Mouse (Mus musculus) forebrain, embryonic 11.5 days (tissue): ENCODE measurements around the gene Ldlr. TPM values are rescaled to one million over a fixed set of nuclear protein-coding genes. Genes with fewer than 3 reads are reported as not detected.

Experiments used
- ATAC-seq: fragments of 200-750 bp; cut with Nextera tagmentation; replicated peaks from 2 replicates; pipeline ENCODE4 v1.8.0; 2017; ENCODE audit warnings: moderate TSS enrichment; ENCODE audit not compliant: low FRiP score
- DNase-seq: peaks from one replicate; pipeline ENCODE4 v3.0.0-alpha.2; 2017; ENCODE audit warnings: low spot score
- H3K27ac ChIP-seq: fragments of 300-500 bp; sonication (generic); 2 replicates; pipeline ENCODE4 v1.5.1; 2014; ENCODE audit warnings: low read depth, low read length
- H3K27me3 ChIP-seq: fragments of 300-500 bp; sonication (generic); 2 replicates; pipeline ENCODE4 v1.6.1; 2014; ENCODE audit warnings: mild to moderate bottlenecking, low read length, mixed read lengths; ENCODE audit not compliant: control insufficient read depth, insufficient read depth
- H3K36me3 ChIP-seq: fragments of 300-500 bp; sonication (generic); 2 replicates; pipeline ENCODE4 v1.6.1; 2014; ENCODE audit warnings: mild to moderate bottlenecking, low read length, moderate library complexity, mixed read lengths; ENCODE audit not compliant: control insufficient read depth, insufficient read depth
- H3K4me1 ChIP-seq: fragments of 300-500 bp; sonication (generic); replicated peaks from 2 replicates; pipeline ENCODE4 v1.6.1; 2014; ENCODE audit warnings: low read length, mixed read lengths; ENCODE audit not compliant: control insufficient read depth, insufficient read depth
- H3K4me2 ChIP-seq: fragments of 300-500 bp; sonication (generic); 2 replicates; pipeline ENCODE4 v1.6.1; 2014; ENCODE audit warnings: low read depth, mild to moderate bottlenecking, low read length, moderate library complexity, mixed read lengths; ENCODE audit not compliant: severe bottlenecking
- H3K4me3 ChIP-seq: fragments of 300-500 bp; sonication (generic); 2 replicates; pipeline ENCODE4 v1.5.1; 2014; ENCODE audit warnings: low read depth, low read length
- H3K9ac ChIP-seq: fragments of 300-500 bp; sonication (generic); 2 replicates; pipeline ENCODE4 v1.6.1; 2014; ENCODE audit warnings: low read length
- H3K9me3 ChIP-seq: fragments of 300-500 bp; sonication (generic); 2 replicates; pipeline ENCODE4 v1.6.1; 2016; ENCODE audit warnings: low read length, mixed read lengths; ENCODE audit not compliant: control insufficient read depth
- WGBS: fragments of 180-500 bp; shearing (Covaris S2); extraction: QIAGEN DNeasy Blood & Tissue Kit; methylation state at CpG from one replicate; pipeline ENCODE4 v1.1.7; 2014; 5-methylcytosine and 5-hydroxymethylcytosine counted together
- polyA plus RNA-seq: library from polyadenylated mRNA; unstranded; fragments of >200 nt; fragmentation: Nextera tagmentation; extraction: Ambion mirVana; gene quantifications from 2 replicates; pipeline ENCODE4 v1.2.1, GENCODE M21; 2014

Gene Ldlr
- polyA plus RNA-seq, 1 experiment from 2014 or later = 23.7 TPM

DNA sequence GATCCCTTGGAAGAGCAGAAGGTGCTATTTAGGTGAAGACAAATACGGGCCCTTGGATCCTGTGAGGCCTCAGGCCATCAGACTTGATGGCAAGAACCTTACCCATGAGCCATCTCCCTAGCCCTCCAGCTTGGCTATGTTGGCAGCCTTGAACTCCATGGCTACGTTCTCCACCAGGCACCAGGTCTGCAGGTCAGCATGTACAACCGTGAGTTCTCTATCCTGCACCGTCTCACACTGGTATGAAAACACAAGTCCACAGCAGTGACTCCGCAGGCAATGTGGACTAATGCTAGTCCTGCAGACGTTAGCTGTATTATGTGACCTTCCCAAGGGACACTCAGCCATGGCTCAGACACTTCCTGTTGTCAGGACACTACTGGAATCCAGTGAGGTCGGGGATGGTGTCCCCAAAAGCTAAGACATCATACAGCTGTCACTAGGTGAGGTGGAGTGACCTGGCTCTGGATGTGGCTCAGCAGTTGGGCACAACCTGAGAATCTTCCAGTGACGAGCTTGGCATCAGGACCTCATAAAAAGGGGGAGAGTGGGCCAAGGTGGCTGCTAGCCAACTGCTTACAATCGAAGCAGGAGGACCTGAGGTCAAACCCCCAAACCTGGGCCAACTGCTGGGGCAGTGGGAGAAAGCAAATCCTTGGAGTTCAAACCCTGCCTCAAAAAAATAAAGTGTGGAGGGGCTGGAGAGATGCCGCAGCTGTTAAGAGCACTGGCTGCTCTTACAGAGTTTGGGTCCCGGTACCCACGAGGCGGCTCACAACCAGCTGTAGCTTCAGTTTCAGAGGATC is 31.4 kb downstream of the Ldlr start:
- WGBS = 90% methylated on average over 13 of the region's 13 CpGs
- H3K9ac ChIP-seq = no peak overlapping the region
- peaks cover 2% of the 10 kb centered on the region; the same call in 1 of the 2 replicates for H3K36me3 ChIP-seq
- no peak for DNase-seq
- ATAC-seq = no peak
- no peak overlapping the region for H3K4me3 ChIP-seq
- H3K27ac ChIP-seq = no peak overlapping the region
- peaks cover 5% of the 10 kb centered on the region; the same call in 1 of the 2 replicates for H3K4me1 ChIP-seq
- H3K27me3 ChIP-seq = no peaks in the 10 kb centered on the region
- H3K9me3 ChIP-seq = no peaks in the 10 kb centered on the region
- H3K4me2 ChIP-seq = no peak overlapping the region

GRCm38 (mm10) chr9:21758576-21759529 is 35.6 kb downstream of the Ldlr start:
- H3K9me3 ChIP-seq = no peaks in the 10 kb centered on the region
- H3K27me3 ChIP-seq = no peaks in the 10 kb centered on the region
- ATAC-seq (no peak), DNase-seq (no peak)
- 66% methylated on average over 14 of the region's 14 CpGs for WGBS
- peak overlapping the region; percentile 81 for H3K4me3 ChIP-seq
- H3K36me3 ChIP-seq = peaks cover 2% of the 10 kb centered on the region; the same call in 1 of the 2 replicates
- peaks cover 5% of the 10 kb centered on the region; the same call in 1 of the 2 replicates for H3K4me1 ChIP-seq
- H3K9ac ChIP-seq = peak overlapping the region; percentile 91; the same call in 1 of the 2 replicates
- peak overlapping the region; percentile 71 for H3K4me2 ChIP-seq
- no peak overlapping the region for H3K27ac ChIP-seq

GRCm38 (mm10) chr9:21759718-21760117 is 36.4 kb downstream of the Ldlr start:
- no peak for DNase-seq
- H3K36me3 ChIP-seq = no peaks in the 10 kb centered on the region
- H3K27me3 ChIP-seq = no peaks in the 10 kb centered on the region
- peak overlapping the region; percentile 81 for H3K4me3 ChIP-seq
- peak overlapping the region; percentile 91 for H3K9ac ChIP-seq
- no peak for ATAC-seq
- peak overlapping the region; percentile 71 for H3K4me2 ChIP-seq
- H3K27ac ChIP-seq = peak overlapping the region; percentile 66; the same call in 1 of the 2 replicates
- under 1% methylated on average over 20 of the region's 20 CpGs for WGBS
- no peaks in the 10 kb centered on the region for H3K9me3 ChIP-seq
- peaks cover 5% of the 10 kb centered on the region; the same call in 1 of the 2 replicates for H3K4me1 ChIP-seq

DNA sequence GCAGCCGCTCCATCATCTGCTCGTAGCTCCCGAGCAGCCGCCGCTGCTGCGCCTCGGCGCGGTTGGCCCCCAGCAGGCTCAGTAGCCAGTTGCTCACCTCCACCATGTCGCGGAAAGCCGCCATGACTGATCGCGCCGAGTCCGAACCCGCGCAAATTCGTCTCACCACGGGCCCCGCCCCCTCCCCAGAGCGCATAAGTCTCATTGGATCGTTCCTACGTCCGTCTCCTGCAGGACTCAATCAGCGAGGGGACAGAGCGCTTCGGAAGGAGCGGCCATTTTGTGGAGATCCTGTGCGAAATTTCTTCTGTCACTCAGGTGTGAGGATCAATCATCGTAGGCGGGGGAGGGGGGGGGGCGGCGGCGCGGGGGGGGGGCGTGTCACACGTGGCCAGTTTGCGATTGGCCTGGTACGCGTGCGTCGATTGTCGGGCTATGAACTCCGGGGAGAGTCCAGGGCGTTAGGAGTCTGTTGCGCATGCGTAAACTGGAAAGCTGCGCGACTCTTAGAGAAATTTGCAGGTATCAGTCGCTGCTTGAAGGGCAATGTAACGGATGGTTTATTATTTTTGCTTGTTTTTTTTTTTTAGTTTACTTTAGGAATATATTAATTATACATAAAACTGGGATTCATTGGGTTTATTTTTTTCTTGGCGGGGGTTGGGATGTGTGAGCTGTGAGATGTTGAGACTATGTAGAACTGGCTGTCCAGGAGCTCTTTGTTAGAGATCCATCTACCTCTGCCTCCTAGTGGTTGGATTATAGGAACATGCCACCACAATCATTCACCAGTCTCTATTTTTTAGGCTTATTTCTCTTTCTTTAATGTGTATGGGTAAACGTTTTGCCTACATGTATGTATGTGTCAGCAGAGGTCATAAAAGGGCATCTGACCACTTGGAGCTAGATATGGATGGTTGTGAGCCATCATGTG is 37.1 kb downstream of the Ldlr start, which contains the start of gene Spc24:
TSS of gene Spc24 (minus strand) at position 149 of the 934 bp plus-strand sequence.
- 1% methylated on average over 50 of the region's 54 CpGs for WGBS
- H3K4me3 ChIP-seq = peak within 1 kb of the TSS; percentile 81
- peak within 1 kb of the TSS; percentile 91 for H3K9ac ChIP-seq
- ATAC-seq (peak; percentile 96), DNase-seq (peak; percentile 97)
- no peaks in the 10 kb centered on the region for H3K9me3 ChIP-seq
- H3K4me2 ChIP-seq = peak within 1 kb of the TSS; percentile 71
- H3K27me3 ChIP-seq = no peaks in the 10 kb centered on the region
- no peaks in the 10 kb centered on the region for H3K36me3 ChIP-seq
- peaks cover 5% of the 10 kb centered on the region; the same call in 1 of the 2 replicates for H3K4me1 ChIP-seq
- peak within 1 kb of the TSS; percentile 66; the same call in 1 of the 2 replicates for H3K27ac ChIP-seq

DNA sequence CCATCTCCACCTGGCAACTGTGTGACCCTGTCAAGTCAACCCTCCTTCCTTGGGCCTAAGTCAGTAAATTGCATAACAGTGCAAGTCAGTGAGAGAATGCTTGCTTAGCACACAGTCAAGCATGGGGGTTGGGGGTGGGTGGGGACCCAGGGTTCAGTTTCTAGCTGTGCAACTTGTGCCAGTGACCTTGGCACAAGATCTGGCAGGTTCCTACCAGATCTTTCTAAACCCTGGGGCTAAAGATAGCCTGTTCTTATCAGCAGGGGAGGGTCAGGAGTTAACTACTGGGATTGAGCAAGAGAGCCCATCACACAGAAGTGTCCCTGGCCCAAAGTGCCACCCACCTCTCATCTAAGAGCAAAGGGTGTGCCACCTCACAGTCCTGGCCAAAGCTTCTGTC is 38.9 kb downstream of the Ldlr start:
- no peak for ATAC-seq
- H3K4me3 ChIP-seq = no peak overlapping the region
- no peaks in the 10 kb centered on the region for H3K27me3 ChIP-seq
- no peaks in the 10 kb centered on the region for H3K36me3 ChIP-seq
- no peaks in the 10 kb centered on the region for H3K9me3 ChIP-seq
- no peak overlapping the region for H3K27ac ChIP-seq
- peaks cover 5% of the 10 kb centered on the region; the same call in 1 of the 2 replicates for H3K4me1 ChIP-seq
- no peak for DNase-seq
- no peak overlapping the region for H3K9ac ChIP-seq
- H3K4me2 ChIP-seq = no peak overlapping the region

DNA sequence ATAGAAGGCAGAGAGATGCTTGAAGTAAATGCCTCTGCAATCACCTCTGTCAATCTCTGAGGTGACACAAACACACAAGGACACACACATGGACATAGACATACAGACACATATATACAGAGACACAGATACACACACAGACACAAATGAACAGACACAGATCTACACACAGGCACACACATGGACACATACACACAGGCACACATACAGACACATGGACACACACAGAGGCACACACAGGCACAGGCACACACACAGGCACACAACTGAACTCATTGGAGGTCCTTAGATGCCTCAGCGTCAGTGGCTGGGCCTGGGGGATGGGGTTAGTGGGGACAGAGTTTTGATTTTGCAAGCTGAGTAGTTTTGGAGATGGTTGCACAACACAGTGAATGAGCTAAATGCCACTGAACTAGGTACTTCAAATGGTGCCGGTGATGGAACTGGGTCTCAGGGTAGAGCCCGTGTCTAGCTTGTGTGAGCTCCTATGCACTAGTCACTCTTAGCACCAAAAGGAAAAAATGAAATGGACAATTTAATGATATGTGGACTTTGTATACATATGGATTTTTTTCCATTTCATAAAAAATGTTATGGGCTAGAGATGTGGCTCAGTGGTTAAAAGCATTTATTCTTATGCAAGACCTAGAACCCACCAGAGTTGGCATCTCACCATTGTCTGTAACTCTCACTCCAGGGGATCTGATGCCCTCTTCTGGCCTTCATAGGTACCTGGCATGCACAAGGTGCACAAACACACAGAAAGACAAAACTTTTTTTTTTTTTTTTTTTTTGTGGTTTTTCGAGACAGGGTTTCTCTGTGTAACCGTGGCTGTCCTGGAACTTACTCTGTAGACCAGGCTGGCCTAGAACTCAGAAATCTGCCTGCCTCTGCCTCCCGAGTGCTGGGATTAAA is 41.1 kb downstream of the Ldlr start:
- 94% methylated on average over 6 of the region's 6 CpGs for WGBS

GRCm38 (mm10) chr9:21767896-21768295 is 44.6 kb downstream of the Ldlr start:
- H3K27ac ChIP-seq = no peak overlapping the region
- WGBS = 83% methylated on average over 11 of the region's 11 CpGs
- H3K9me3 ChIP-seq = no peaks in the 10 kb centered on the region
- H3K4me2 ChIP-seq = no peak overlapping the region
- H3K4me1 ChIP-seq = no peaks in the 10 kb centered on the region
- H3K36me3 ChIP-seq = no peaks in the 10 kb centered on the region
- no peak overlapping the region for H3K4me3 ChIP-seq
- H3K27me3 ChIP-seq = no peaks in the 10 kb centered on the region
- no peak for DNase-seq
- no peak for ATAC-seq
- no peak overlapping the region for H3K9ac ChIP-seq

More for the DNA sequence above, 41.1 kb downstream of the Ldlr start:
- no peaks in the 10 kb centered on the region; the same call in 1 of the 2 replicates for H3K4me1 ChIP-seq
- no peaks in the 10 kb centered on the region for H3K27me3 ChIP-seq
- DNase-seq (no peak), ATAC-seq (no peak)
- H3K36me3 ChIP-seq = no peaks in the 10 kb centered on the region
- H3K4me3 ChIP-seq = no peak overlapping the region
- H3K4me2 ChIP-seq = no peak overlapping the region
- H3K9me3 ChIP-seq = no peaks in the 10 kb centered on the region
- H3K9ac ChIP-seq = no peak overlapping the region
- H3K27ac ChIP-seq = no peak overlapping the region
